Mouse (Mus musculus) heart, postnatal 0 days (tissue): ENCODE data around the gene Fcf1. TPM values are rescaled to one million over a fixed set of nuclear protein-coding genes. Genes with fewer than 3 reads are reported as not detected.
A peak's percentile ranks its signal among the peaks of the same experiment; 100 is the strongest.

Experiments used
- ATAC-seq: fragments of 200-750 bp; cut with Nextera tagmentation; 2 replicates; pipeline ENCODE4 v1.8.0; 2017; ENCODE audit warnings: low read depth, moderate number of reproducible peaks, moderate library complexity; ENCODE audit not compliant: insufficient read depth
- DNase-seq: peaks from one replicate; pipeline ENCODE4 v3.0.0-alpha.2; 2016; ENCODE audit warnings: low spot score
- H3K27ac ChIP-seq: fragments of 300-500 bp; sonication (generic); 2 replicates; pipeline ENCODE4 v1.5.1; 2014; ENCODE audit warnings: low read depth, mild to moderate bottlenecking
- H3K27me3 ChIP-seq: fragments of 300-500 bp; sonication (generic); 2 replicates; pipeline ENCODE4 v1.6.1; 2014; ENCODE audit warnings: low read length, mixed read lengths; ENCODE audit not compliant: control insufficient read depth, insufficient read depth
- H3K36me3 ChIP-seq: fragments of 300-500 bp; sonication (generic); replicated peaks from 2 replicates; pipeline ENCODE4 v1.6.1; 2014; ENCODE audit warnings: low read length, mixed read lengths; ENCODE audit not compliant: control insufficient read depth, insufficient read depth
- H3K4me1 ChIP-seq: fragments of 300-500 bp; sonication (generic); 2 replicates; pipeline ENCODE4 v1.6.1; 2014; ENCODE audit warnings: antibody characterized with exemption; ENCODE audit not compliant: control insufficient read depth, insufficient read depth
- H3K4me2 ChIP-seq: fragments of 300-500 bp; sonication (generic); 2 replicates; pipeline ENCODE4 v1.6.1; 2014; ENCODE audit warnings: low read depth, mild to moderate bottlenecking, low read length, moderate library complexity
- H3K4me3 ChIP-seq: fragments of 300-500 bp; sonication (generic); 2 replicates; pipeline ENCODE4 v1.5.1; 2014; ENCODE audit warnings: low read depth, low read length
- H3K9ac ChIP-seq: fragments of 300-500 bp; sonication (generic); replicated peaks from 2 replicates; pipeline ENCODE4 v1.6.1; 2014; ENCODE audit warnings: low read depth, low read length, mixed read lengths
- H3K9me3 ChIP-seq: fragments of 300-500 bp; sonication (generic); replicated peaks from 2 replicates; pipeline ENCODE4 v1.6.1; 2016; ENCODE audit warnings: low read length; ENCODE audit not compliant: control insufficient read depth
- CTCF ChIP-seq: IDR thresholded peaks from 2 replicates; pipeline ENCODE4 v1.5.1; 2016; ENCODE audit warnings: antibody characterized with exemption, control low read depth, low read depth
- EP300 ChIP-seq: IDR thresholded peaks from 2 replicates; pipeline ENCODE4 v1.6.1; 2016; ENCODE audit warnings: antibody characterized with exemption, low read depth
- WGBS: fragments of 180-500 bp; shearing (Covaris S2); extraction: QIAGEN DNeasy Blood & Tissue Kit; methylation state at CpG from one replicate; pipeline ENCODE4 v1.1.7; 2014; 5-methylcytosine and 5-hydroxymethylcytosine counted together
- polyA plus RNA-seq: library from polyadenylated mRNA; unstranded; fragments of >200 nt; fragmentation: Nextera tagmentation; extraction: Ambion mirVana; gene quantifications from 2 replicates; pipeline ENCODE4 v1.2.1, GENCODE M21; 2015
- total RNA-seq: library from RNA; depleted of rRNA; stranded (reverse); fragments of >200 nt; gene quantifications from 2 replicates; pipeline ENCODE4 v1.2.3, GENCODE M21; 2014; ENCODE audit warnings: low replicate concordance

The Fcf1 gene
- total and polyA plus RNA-seq, 2 experiments from 2014 or later: 17.8 to 90.9 TPM

- Histone ChIP-seq H3K27me3 (no peaks in the 10 kb centered on the region), H3K9me3 (no peaks in the 10 kb centered on the region), H3K4me2 (no peak overlapping the region), H3K27ac (peak overlapping the region; percentile 39), H3K4me1 (peaks cover 29% of the 10 kb centered on the region), H3K36me3 (peaks cover 12% of the 10 kb centered on the region), H3K4me3 (no peak overlapping the region), H3K9ac (no peak overlapping the region)
- no peak for ATAC-seq
- 52% methylated on average over 8 of the region's 8 CpGs for WGBS
- DNase-seq: no peak
- no peak for TF ChIP-seq EP300
- no peak for TF ChIP-seq CTCF
These were observed 19.2 kb upstream of the Fcf1 start for GRCm38 (mm10) chr12:84951531-84951930.

GRCm38 (mm10) chr12:84952351-84952750 is 18.3 kb upstream of the Fcf1 start:
- Histone ChIP-seq H3K4me3 (no peak overlapping the region), H3K9ac (no peak overlapping the region), H3K4me2 (no peak overlapping the region), H3K9me3 (no peaks in the 10 kb centered on the region), H3K27me3 (no peaks in the 10 kb centered on the region), H3K27ac (peak overlapping the region; percentile 39), H3K4me1 (peaks cover 29% of the 10 kb centered on the region), H3K36me3 (peaks cover 7% of the 10 kb centered on the region)
- no peak for DNase-seq
- no peak for ATAC-seq
- WGBS: 73% methylated on average over 1 of the region's 1 CpGs
- TF ChIP-seq EP300: no peak

- ATAC-seq: no peak
- Histone ChIP-seq H3K27ac (no peak overlapping the region), H3K9ac (no peak overlapping the region), H3K4me1 (0 out of 2 replicates have a peak, but pooled peaks cover 4% of the 10 kb centered on the region), H3K4me3 (no peak overlapping the region), H3K9me3 (no peaks in the 10 kb centered on the region), H3K27me3 (no peaks in the 10 kb centered on the region), H3K4me2 (no peak overlapping the region), H3K36me3 (no peaks in the 10 kb centered on the region)
- TF ChIP-seq CTCF: no peak
- no peak for TF ChIP-seq EP300
- WGBS: 87% methylated on average over 3 of the region's 3 CpGs
- no peak for DNase-seq
These were observed 14.4 kb upstream of the Fcf1 start for GRCm38 (mm10) chr12:84956317-84956716.

GRCm38 (mm10) chr12:84958794-84959356 is 11.8 kb upstream of the Fcf1 start:
- Histone ChIP-seq H3K4me1 (no peaks in the 10 kb centered on the region), H3K4me2 (no peak overlapping the region), H3K27ac (no peak overlapping the region), H3K4me3 (no peak overlapping the region), H3K36me3 (peaks cover 2% of the 10 kb centered on the region; the same call in 1 of the 2 replicates), H3K27me3 (no peaks in the 10 kb centered on the region), H3K9me3 (no peaks in the 10 kb centered on the region), H3K9ac (no peak overlapping the region)
- no peak for TF ChIP-seq EP300
- TF ChIP-seq CTCF: no peak
- no peak for DNase-seq
- ATAC-seq: no peak
- WGBS: 62% methylated on average over 1 of the region's 1 CpGs

- peak overlapping the region; percentile 53 for H3K27ac ChIP-seq
- no peaks in the 10 kb centered on the region for H3K4me1 ChIP-seq
- 23% methylated on average over 7 of the region's 7 CpGs for WGBS
- no peak overlapping the region for H3K4me2 ChIP-seq
- TF ChIP-seq EP300 (no peak), CTCF (no peak)
- peak; percentile 63 for ATAC-seq
- H3K27me3 ChIP-seq: no peaks in the 10 kb centered on the region
- no peak overlapping the region for H3K4me3 ChIP-seq
- peak; percentile 39 for DNase-seq
- H3K36me3 ChIP-seq: peaks cover 17% of the 10 kb centered on the region; the same call in 1 of the 2 replicates
- no peak overlapping the region for H3K9ac ChIP-seq
- H3K9me3 ChIP-seq: no peaks in the 10 kb centered on the region
These were observed 8.1 kb upstream of the Fcf1 start for GRCm38 (mm10) chr12:84962606-84963005.
